Mouse (Mus musculus) C2C12 (cell line): ENCODE measurements around the gene Ift57.

Source experiments
- CTCF ChIP-seq: IDR thresholded peaks from one replicate; pipeline ENCODE4 v1.5.1; 2011; ENCODE audit not compliant: control insufficient read depth, insufficient read depth, insufficient read length
- MYOD1 ChIP-seq: IDR thresholded peaks from one replicate; pipeline ENCODE4 v1.6.1; 2011; ENCODE audit warnings: low read depth; ENCODE audit not compliant: control insufficient read depth, insufficient read length

- no peak for TF ChIP-seq MYOD1
- TF ChIP-seq CTCF = no peak
Observed at GRCm38 (mm10) chr16:49662201-49662600, 36.8 kb upstream of the Ift57 start.
